Mouse (Mus musculus): ENCODE data around the gene Olfr954.

Olfr954 gene

DNA sequence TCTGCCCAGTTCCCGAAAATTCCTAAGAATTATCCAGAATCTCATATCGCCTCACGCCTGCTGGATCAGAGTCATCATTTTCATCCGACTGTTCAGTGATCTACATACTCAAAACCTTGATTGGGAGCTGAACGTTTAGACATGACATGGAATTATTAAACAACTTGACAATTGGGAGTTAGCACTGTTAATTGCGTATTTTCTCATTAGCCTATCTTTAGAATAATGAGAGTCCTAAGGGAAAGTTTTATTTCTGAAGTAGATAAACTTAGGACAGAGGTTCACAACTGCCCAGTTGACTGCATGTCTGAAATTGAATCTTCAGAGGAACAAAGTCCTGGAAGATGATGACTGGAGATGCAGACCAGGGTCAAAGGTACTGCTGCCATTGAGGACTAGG is at the start of gene Olfr954:
Olfr954 (plus strand) TSS at position 301 of the 400 bp plus-strand sequence.
- DNase-seq, result no peak

DNA sequence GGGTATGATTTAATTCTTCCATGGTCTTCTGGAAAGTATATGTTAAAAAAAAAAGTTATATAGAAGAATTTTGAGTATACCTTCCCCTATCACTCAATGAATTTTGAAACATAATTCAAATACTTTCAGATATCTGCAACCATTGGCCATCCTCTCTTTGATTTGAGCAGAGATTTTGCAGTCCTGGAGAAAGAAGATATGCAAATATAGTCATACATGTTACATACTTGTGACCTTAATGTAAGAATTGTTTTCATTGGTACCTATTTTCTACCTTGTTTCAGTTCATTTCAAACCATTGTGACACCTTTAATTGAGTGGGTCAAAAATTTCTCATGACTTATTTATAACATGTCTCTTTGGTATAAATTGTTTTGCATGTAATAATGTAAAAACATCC is 29.5 kb upstream of the Olfr954 start, which contains the start of gene Olfr952:
Olfr952 (minus strand) TSS at position 101 of the 400 bp plus-strand sequence.
- DNase-seq, result no peak

DNA sequence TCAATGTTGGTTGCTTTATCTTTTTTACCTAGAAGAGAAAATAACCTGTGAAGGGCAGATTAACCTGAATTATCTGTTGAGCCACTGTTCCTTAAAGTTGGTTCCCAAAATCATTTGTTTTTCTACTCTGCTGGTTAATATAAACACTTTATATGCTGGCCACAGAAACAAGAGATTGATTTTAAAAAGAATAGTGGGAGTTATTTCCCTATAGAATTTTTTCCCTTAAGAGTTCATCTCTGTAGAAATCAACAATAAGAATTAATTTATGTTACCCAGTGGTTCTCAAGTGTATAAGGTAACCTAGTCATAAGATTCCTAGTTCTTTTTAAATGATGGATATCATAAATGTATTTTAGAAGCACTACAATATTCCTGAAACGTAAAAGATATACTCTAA is 15.3 kb downstream of the Olfr954 start, which contains the start of gene Olfr955:
Olfr955 (minus strand) TSS at position 101 of the 400 bp plus-strand sequence.
- no peak for DNase-seq

GRCm38 (mm10) chr9:39493895-39494294 is 37.4 kb downstream of the Olfr954 start, which contains the start of gene Olfr44:
Olfr44 (minus strand) TSS chr9:39493995.
- DNase-seq, result no peak

DNA sequence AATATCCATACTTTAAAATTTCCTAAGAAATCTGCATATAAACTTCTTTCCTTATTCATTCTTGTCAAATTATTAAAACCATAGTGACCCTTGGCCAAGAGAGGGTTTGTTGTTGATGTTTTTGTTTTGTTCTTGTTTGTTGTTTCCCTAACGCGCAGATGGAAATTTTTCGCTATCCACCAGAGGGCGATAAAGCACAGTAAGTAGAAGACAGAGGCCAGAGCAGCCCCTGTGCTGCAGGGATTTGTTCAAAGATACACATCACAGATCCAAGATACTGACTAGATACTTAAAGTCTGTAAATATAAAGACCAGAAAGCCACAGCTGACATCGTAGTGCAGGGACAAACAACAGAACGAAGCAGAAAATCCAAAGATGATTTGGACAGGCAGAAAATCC is 52.5 kb downstream of the Olfr954 start:
- DNase-seq, result no peak

- no peak for DNase-seq
Measured at GRCm38 (mm10) chr9:39509412-39509811, 52.9 kb downstream of the Olfr954 start.

Data from lung, adult 18-20 months (tissue).